8 mouse cellular contexts compared by ENCODE assay signal in genomic region chrX:101131992-101132791, GRCm38 (mm10). TPM values are rescaled to one million over a fixed set of nuclear protein-coding genes. Genes with fewer than 3 reads are reported as not detected.
DNase-seq lines count a peak whose midpoint lies in the region; ATAC-seq and TF ChIP-seq lines count a peak whose summit lies in the region.

No protein-coding gene starts in this region.

- no peaks in the 10 kb centered on the region for H3K27me3 ChIP-seq in heart, adult 2 months (ENCODE audit: control insufficient read depth, insufficient read depth, low read length)
- no peaks in the 10 kb centered on the region for H3K27me3 ChIP-seq in kidney, embryonic 14.5 days (ENCODE audit: control insufficient read depth, insufficient read depth, low read length)

- no peaks in the 10 kb centered on the region for H3K79me2 ChIP-seq in heart, adult 2 months (replicated peaks; ENCODE audit: control insufficient read depth, insufficient read depth, low read length)

- 30% methylated on average over 12 of the region's 12 CpGs for WGBS in heart, adult 2 months
- 48% methylated on average over 12 of the region's 12 CpGs for WGBS in kidney, embryonic 14.5 days

- H3K9ac ChIP-seq in ES-E14 (ENCODE audit: insufficient read depth, low read depth, low read length, poor library complexity, severe bottlenecking): no peak overlapping the region
- peak overlapping the region; percentile 45; the same call in 1 of the 2 replicates for H3K9ac ChIP-seq in heart, adult 2 months (ENCODE audit: low read depth, low read length)
- H3K9ac ChIP-seq in kidney, embryonic 14.5 days (ENCODE audit: low read depth, low read length): no peak overlapping the region

- no peaks in the 10 kb centered on the region for H3K4me1 ChIP-seq in ES-E14 (ENCODE audit: control insufficient read depth in 2 of 2, insufficient read depth in 2 of 2, low read length in 2 of 2, poor library complexity in 1 of 2)
- H3K4me1 ChIP-seq in heart, adult 2 months (ENCODE audit: control insufficient read depth, insufficient read depth, low read length): no peaks in the 10 kb centered on the region
- H3K4me1 ChIP-seq in kidney, embryonic 14.5 days (ENCODE audit: control insufficient read depth, insufficient read depth, low read length): no peaks in the 10 kb centered on the region

- no peak for TF ChIP-seq EP300 in heart, adult 2 months (IDR thresholded peaks at IDR 0.05; ENCODE audit: insufficient read depth, low read depth, low read length)

- no peak overlapping the region for H3K4me3 ChIP-seq in ES-E14 (ENCODE audit: insufficient read depth in 1 of 2, low read depth in 1 of 2, low read length in 2 of 2, poor library complexity in 1 of 2, severe bottlenecking in 1 of 2)
- peak overlapping the region; percentile 38 for H3K4me3 ChIP-seq in heart, adult 2 months
- H3K4me3 ChIP-seq in kidney, embryonic 14.5 days (ENCODE audit: low read length): no peak overlapping the region

- no peak overlapping the region; the same call in 1 of the 2 replicates for H3K4me2 ChIP-seq in kidney, embryonic 14.5 days (replicated peaks; ENCODE audit: low read depth, low read length)

- no peak for TF ChIP-seq POLR2A in heart, adult 2 months (IDR thresholded peaks at IDR 0.05; ENCODE audit: insufficient read depth, low read depth, low read length)

- peak; percentile 76 for TF ChIP-seq CTCF in heart, adult 2 months (IDR thresholded peaks at IDR 0.05)

- in situ Hi-C loops in ES-E14 (cut with MboI; ENCODE audit: low sequenced_read_pairs in 2 of 2, unreplicated experiment in 2 of 2): loop anchor here (10.0 to 25.0 kb wide), 2 partner anchors 203 to 205 kb away; no protein-coding TSS in a partner anchor

- ATAC-seq in kidney, embryonic 14.5 days (ENCODE audit: low FRiP score, low TSS enrichment): peak; percentile 4; the same call in 1 of the 2 replicates

- peak; percentile 16 to 28 for DNase-seq in B cell, adult 2 months
- peak; percentile 24 for DNase-seq in ES-E14 (ENCODE audit: low read depth, low spot score)
- peak; percentile 40 for DNase-seq in cerebellum, adult 9-11 months
- peak; percentile 9 to 26 for DNase-seq in heart, adult 2 months
- peak; percentile 4 for DNase-seq in lung, postnatal 14 days
- DNase-seq in skeletal muscle tissue, adult 2 months (ENCODE audit: low read depth, low spot score): peak; percentile 2
- no peak for DNase-seq in adrenal gland, adult 2 months

- H3K27ac ChIP-seq in ES-E14 (ENCODE audit: insufficient read depth, low read depth, low read length, poor library complexity, severe bottlenecking): no peak overlapping the region
- no peak overlapping the region for H3K27ac ChIP-seq in heart, adult 2 months
- H3K27ac ChIP-seq in kidney, embryonic 14.5 days (ENCODE audit: low read depth, low read length): no peak overlapping the region

- no peaks in the 10 kb centered on the region for H3K36me3 ChIP-seq in ES-E14 (ENCODE audit: control insufficient read depth, insufficient read depth, low read length, poor library complexity, severe bottlenecking)
- H3K36me3 ChIP-seq in heart, adult 2 months (ENCODE audit: control insufficient read depth, insufficient read depth, low read length): no peaks in the 10 kb centered on the region
- H3K36me3 ChIP-seq in kidney, embryonic 14.5 days (ENCODE audit: control insufficient read depth, insufficient read depth, low read length): no peaks in the 10 kb centered on the region

- intact Hi-C loops in heart, adult 2 months (cut with DNase I): loop anchor here (1.0 to 10.0 kb wide), 6 partner anchors 93 to 383 kb away; partner anchors contain the start of genes Med12, Snx12 and Zmym3

- H3K9me3 ChIP-seq in ES-E14 (ENCODE audit: control insufficient read depth, insufficient read depth, low read depth, low read length): no peaks in the 10 kb centered on the region
- no peaks in the 10 kb centered on the region for H3K9me3 ChIP-seq in kidney, embryonic 14.5 days (ENCODE audit: control insufficient read depth, low read length)

TF ChIP-seq in ES-E14, 5 proteins besides CTCF, POLR2A, EP300 and RAD21:
- peak; percentile 65; the same call in 1 of the 2 replicates for TF ChIP-seq ZNF384 (IDR thresholded peaks at IDR 0.05; ENCODE audit: low read depth, low read length)
- TF ChIP-seq HCFC1 (IDR thresholded peaks at IDR 0.05; ENCODE audit: borderline replicate concordance, insufficient read depth, low read length): no peak
- peak; percentile 36; the same call in 1 of the 2 replicates for TF ChIP-seq ZC3H11A (IDR thresholded peaks at IDR 0.05; ENCODE audit: borderline replicate concordance, low read depth, low read length)
- no peak for TF ChIP-seq MAFK (IDR thresholded peaks at IDR 0.05; ENCODE audit: insufficient read depth, low read depth, low read length)
- TF ChIP-seq CHD2 (IDR thresholded peaks at IDR 0.05; ENCODE audit: low read depth, low read length): no peak
TF ChIP-seq in ES-E14: peak in this region for 2.

RNA-seq across cellular contexts. Expression of gene Slc7a3, which starts 46.4 kb away (rescaled TPM):
- 296 and 570 TPM in 2 replicates for total RNA-seq in ES-E14 (2012; rRNA removed)
- total RNA-seq in heart, adult 2 months (2021): not detected
- 0.18 and 0.68 TPM in 2 replicates for polyA plus RNA-seq in heart, adult 2 months (2012; rRNA removed)
- 2.2 and 2.3 TPM in 2 replicates for polyA plus RNA-seq in kidney, embryonic 14.5 days (2014; fragmentation: Nextera tagmentation; extraction: Ambion mirVana)
- total RNA-seq in adrenal gland, adult 2 months (2021): under 1 TPM; 0.55 to 0.95 TPM
- polyA plus RNA-seq in adrenal gland, adult 2 months (2012; rRNA removed): 1.0 and 1.8 TPM in 2 replicates

Comparison
In these comparisons a context has a peak if more than half of its experiments do, and no peak if none do; other contexts are left out.
1. RNA of gene Slc7a3, which starts 46.4 kb away (total RNA-seq): 296 to 570 TPM in ES-E14; 0.55 to 0.95 TPM in adrenal gland, adult 2 months and not detected in heart, adult 2 months; every median in the first group is over 100 times any median in the second.